Mouse (Mus musculus) testis, adult 2 months (tissue): Measurements from ENCODE around the gene Clic1. TPM values are rescaled to one million over a fixed set of nuclear protein-coding genes. Genes with fewer than 3 reads are reported as not detected.

Experiments used
- H3K27ac ChIP-seq: fragments of 200-500 bp; 2 replicates; pipeline ENCODE4 v1.5.1; 2012; ENCODE audit warnings: low read depth, low read length; ENCODE audit not compliant: control insufficient read depth, insufficient read depth
- H3K27me3 ChIP-seq: fragments of 200-500 bp; 2 replicates; pipeline ENCODE4 v1.6.1; 2012; ENCODE audit warnings: mild to moderate bottlenecking, low read length, moderate library complexity; ENCODE audit not compliant: control insufficient read depth, insufficient read depth
- H3K36me3 ChIP-seq: fragments of 200-500 bp; 2 replicates; pipeline ENCODE4 v1.6.1; 2012; ENCODE audit warnings: mild to moderate bottlenecking, low read length; ENCODE audit not compliant: control insufficient read depth, insufficient read depth
- H3K4me1 ChIP-seq: fragments of 200-500 bp; 2 replicates; pipeline ENCODE4 v1.6.1; 2012; ENCODE audit warnings: low read length; ENCODE audit not compliant: control insufficient read depth, insufficient read depth
- H3K4me3 ChIP-seq: fragments of 200-500 bp; 2 replicates; pipeline ENCODE4 v1.5.1; 2012; ENCODE audit warnings: low read depth, mild to moderate bottlenecking, low read length, moderate library complexity, mixed read lengths; ENCODE audit not compliant: control insufficient read depth
- CTCF ChIP-seq: fragments of 200-500 bp; IDR thresholded peaks from 2 replicates; pipeline ENCODE4 v1.5.1; 2012; ENCODE audit warnings: low read depth, mild to moderate bottlenecking, inconsistent platforms, low read length, moderate library complexity; ENCODE audit not compliant: control insufficient read depth, insufficient read depth, insufficient replicate concordance
- POLR2A ChIP-seq: fragments of 200-500 bp; IDR thresholded peaks from 2 replicates; pipeline ENCODE4 v1.6.1; 2012; ENCODE audit warnings: low read depth, mild to moderate bottlenecking, inconsistent platforms, low read length, moderate library complexity; ENCODE audit not compliant: control insufficient read depth
- polyA plus RNA-seq: library from polyadenylated mRNA; depleted of rRNA; stranded (reverse); fragments of >200 nt; gene quantifications from 2 replicates; pipeline ENCODE4 v1.2.3, GENCODE M21; 2012; rRNA removed

The Clic1 gene
- polyA plus RNA-seq, 1 experiment = 24.1 TPM

DNA sequence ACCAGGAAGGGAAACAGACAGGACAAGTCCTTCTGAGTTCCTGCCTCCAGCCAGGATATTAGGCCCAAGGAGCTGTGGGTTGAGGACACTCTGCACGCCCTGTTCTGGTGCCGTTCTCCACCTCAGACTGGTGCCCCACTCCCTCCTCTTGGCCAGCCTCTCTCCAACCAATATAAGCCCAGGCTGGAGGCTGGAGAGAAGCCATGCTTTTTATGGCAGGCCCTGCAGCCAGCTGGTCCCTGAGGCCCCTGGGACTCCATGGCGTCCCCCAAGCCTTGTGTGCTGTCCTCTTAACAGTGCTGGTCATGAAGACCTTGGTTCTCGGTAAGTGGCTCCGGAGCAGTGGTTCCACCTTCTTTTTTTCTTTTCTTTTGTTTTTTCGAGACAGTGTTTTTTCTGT, 58.3 kb downstream of the Clic1 start, which contains the start of gene Ly6g5c:
Ly6g5c (plus strand) TSS at position 183 of the 400 bp plus-strand sequence.
- TF ChIP-seq POLR2A (no peak), CTCF (no peak)
- H3K27me3 ChIP-seq = no peaks in the 10 kb centered on the region

More for the DNA sequence above, 58.3 kb downstream of the Clic1 start, which contains the start of gene Ly6g5c:
- Histone ChIP-seq H3K27ac (no peak within 1 kb of the TSS), H3K36me3 (no peaks in the 10 kb centered on the region), H3K4me3 (no peak within 1 kb of the TSS), H3K4me1 (peaks cover 5% of the 10 kb centered on the region)

Other genes with a start within 250 kb of the Clic1 start
- 1.1 and 1.4 TPM in 2 replicates for gene Cyp21a1, start 245.4 kb upstream of the Clic1 start, polyA plus RNA-seq
- 41.3 and 46.3 TPM in 2 replicates for gene Stk19, start 213.0 kb upstream of the Clic1 start, polyA plus RNA-seq
- gene Dxo, start 212.9 kb upstream of the Clic1 start, polyA plus RNA-seq = 51.3 and 61.0 TPM in 2 replicates
- gene Skiv2l, start 199.8 kb upstream of the Clic1 start, polyA plus RNA-seq = 137 and 142 TPM in 2 replicates
- 173 and 180 TPM in 2 replicates for gene Nelfe, start 199.6 kb upstream of the Clic1 start, polyA plus RNA-seq
- 1.1 and 1.2 TPM in 2 replicates for gene Cfb, start 187.4 kb upstream of the Clic1 start, polyA plus RNA-seq
- gene Zbtb12, start 170.5 kb upstream of the Clic1 start, polyA plus RNA-seq = 4.0 and 4.7 TPM in 2 replicates
- not detected in 2 replicates for gene Gm20547, start 167.9 kb upstream of the Clic1 start, polyA plus RNA-seq
- gene C2, start 151.7 kb upstream of the Clic1 start, polyA plus RNA-seq = 14.8 and 15.3 TPM in 2 replicates
- 344 and 384 TPM in 2 replicates for gene Ehmt2, start 151.5 kb upstream of the Clic1 start, polyA plus RNA-seq
- 0.52 and 2.2 TPM in 2 replicates for gene Slc44a4, start 135.5 kb upstream of the Clic1 start, polyA plus RNA-seq
- gene Neu1, start 118.7 kb upstream of the Clic1 start, polyA plus RNA-seq = 4.1 and 7.9 TPM in 2 replicates
- 2.6 and 5.2 TPM in 2 replicates for gene Hspa1b, start 90.7 kb upstream of the Clic1 start, polyA plus RNA-seq
- not detected in 2 replicates for gene Gm20481, start 80.1 kb upstream of the Clic1 start, polyA plus RNA-seq
- 4.4 and 5.5 TPM in 2 replicates for gene Hspa1a, start 77.8 kb upstream of the Clic1 start, polyA plus RNA-seq
- gene Hspa1l, start 77.3 kb upstream of the Clic1 start, polyA plus RNA-seq = 718 and 731 TPM in 2 replicates
- gene Lsm2, start 68.1 kb upstream of the Clic1 start, polyA plus RNA-seq = 480 and 579 TPM in 2 replicates
- 261 and 309 TPM in 2 replicates for gene Vars, start 49.0 kb upstream of the Clic1 start, polyA plus RNA-seq
- 0.65 and 0.84 TPM in 2 replicates for gene Vwa7, start 33.4 kb upstream of the Clic1 start, polyA plus RNA-seq
- 3.5 and 3.8 TPM in 2 replicates for gene Sapcd1, start 21.9 kb upstream of the Clic1 start, polyA plus RNA-seq
- gene Msh5, start 3.2 kb upstream of the Clic1 start, polyA plus RNA-seq = 19.3 and 20.4 TPM in 2 replicates
- 11.1 and 14.4 TPM in 2 replicates for gene Ddah2, start 9.1 kb downstream of the Clic1 start, polyA plus RNA-seq
- 117 and 146 TPM in 2 replicates for gene Ly6g6c, start 15.4 kb downstream of the Clic1 start, polyA plus RNA-seq
- gene Mpig6b, start 16.2 kb downstream of the Clic1 start, polyA plus RNA-seq = 3.4 and 3.7 TPM in 2 replicates
- 0.78 and 0.95 TPM in 2 replicates for gene Ly6g6e, start 26.9 kb downstream of the Clic1 start, polyA plus RNA-seq
- gene Ly6g6d, start 28.1 kb downstream of the Clic1 start, polyA plus RNA-seq = 0.85 and 0.99 TPM in 2 replicates
- 1.1 and 1.2 TPM in 2 replicates for gene Ly6g6f, start 35.6 kb downstream of the Clic1 start, polyA plus RNA-seq
- 121 and 141 TPM in 2 replicates for gene Abhd16a, start 39.3 kb downstream of the Clic1 start, polyA plus RNA-seq
- 0.54 TPM in 1 of 2 replicates, not detected in the other for gene Ly6g5c, start 58.3 kb downstream of the Clic1 start, polyA plus RNA-seq
- 2.9 and 3.1 TPM in 2 replicates for gene Ly6g5b, start 65.5 kb downstream of the Clic1 start, polyA plus RNA-seq
- 70.0 and 73.6 TPM in 2 replicates for gene Gpank1, start 71.5 kb downstream of the Clic1 start, polyA plus RNA-seq
- gene Csnk2b, start 72.1 kb downstream of the Clic1 start, polyA plus RNA-seq = 3,095 and 3,228 TPM in 2 replicates
- gene D17H6S53E, start 76.4 kb downstream of the Clic1 start, polyA plus RNA-seq = 0.91 and 2.5 TPM in 2 replicates
- gene Apom, start 82.1 kb downstream of the Clic1 start, polyA plus RNA-seq = 0.41 and 0.48 TPM in 2 replicates
- gene Bag6, start 85.2 kb downstream of the Clic1 start, polyA plus RNA-seq = 709 and 791 TPM in 2 replicates
- 515 and 563 TPM in 2 replicates for gene Prrc2a, start 114.9 kb downstream of the Clic1 start, polyA plus RNA-seq
- gene Aif1, start 126.1 kb downstream of the Clic1 start, polyA plus RNA-seq = 435 and 444 TPM in 2 replicates
- gene Lst1, start 138.5 kb downstream of the Clic1 start, polyA plus RNA-seq = 0.65 and 1.3 TPM in 2 replicates
- gene Ltb, start 144.5 kb downstream of the Clic1 start, polyA plus RNA-seq = 0.86 and 0.87 TPM in 2 replicates
- 0.07 TPM in 1 of 2 replicates, not detected in the other for gene Tnf, start 152.0 kb downstream of the Clic1 start, polyA plus RNA-seq
- 0.07 TPM in 1 of 2 replicates, not detected in the other for gene Lta, start 155.4 kb downstream of the Clic1 start, polyA plus RNA-seq
- gene Gm16181, start 170.9 kb downstream of the Clic1 start, polyA plus RNA-seq = not detected in 2 replicates
- 10.4 and 11.7 TPM in 2 replicates for gene Atp6v1g2, start 183.7 kb downstream of the Clic1 start, polyA plus RNA-seq
- gene Nfkbil1, start 185.8 kb downstream of the Clic1 start, polyA plus RNA-seq = 27.9 and 30.2 TPM in 2 replicates
- gene Ddx39b, start 191.8 kb downstream of the Clic1 start, polyA plus RNA-seq = 125 and 129 TPM in 2 replicates
- gene H2-D1, start 212.8 kb downstream of the Clic1 start, polyA plus RNA-seq = 29.6 and 31.4 TPM in 2 replicates